Mouse (Mus musculus) kidney, embryonic 14.5 days (tissue): ENCODE results near the gene Sulf2. TPM values are rescaled to one million over a fixed set of nuclear protein-coding genes. Genes with fewer than 3 reads are reported as not detected.

Source experiments
- ATAC-seq: fragments of 200-750 bp; cut with Nextera tagmentation; 2 replicates; pipeline ENCODE4 v1.8.0; 2017; ENCODE audit warnings: moderate number of reproducible peaks, mild to moderate bottlenecking, moderate TSS enrichment, moderate library complexity; ENCODE audit not compliant: low FRiP score, low TSS enrichment
- H3K27ac ChIP-seq: fragments of 300-500 bp; sonication (generic); 2 replicates; pipeline ENCODE4 v1.5.1; 2014; ENCODE audit warnings: low read depth, mild to moderate bottlenecking, low read length, moderate library complexity, mixed read lengths
- H3K27me3 ChIP-seq: fragments of 300-500 bp; sonication (generic); 2 replicates; pipeline ENCODE4 v1.6.1; 2014; ENCODE audit warnings: mild to moderate bottlenecking, low read length; ENCODE audit not compliant: control insufficient read depth, insufficient read depth
- H3K36me3 ChIP-seq: fragments of 300-500 bp; sonication (generic); 2 replicates; pipeline ENCODE4 v1.6.1; 2014; ENCODE audit warnings: low read length, mixed read lengths; ENCODE audit not compliant: control insufficient read depth, insufficient read depth
- H3K4me1 ChIP-seq: fragments of 300-500 bp; sonication (generic); 2 replicates; pipeline ENCODE4 v1.6.1; 2014; ENCODE audit warnings: low read length, mixed read lengths; ENCODE audit not compliant: control insufficient read depth, insufficient read depth
- H3K4me2 ChIP-seq: fragments of 300-500 bp; sonication (generic); replicated peaks from 2 replicates; pipeline ENCODE4 v1.6.1; 2014; ENCODE audit warnings: low read depth, mild to moderate bottlenecking, low read length
- H3K4me3 ChIP-seq: fragments of 300-500 bp; sonication (generic); 2 replicates; pipeline ENCODE4 v1.5.1; 2014; ENCODE audit warnings: mild to moderate bottlenecking, low read length
- H3K9ac ChIP-seq: fragments of 300-500 bp; sonication (generic); 2 replicates; pipeline ENCODE4 v1.6.1; 2014; ENCODE audit warnings: low read depth, mild to moderate bottlenecking, low read length, moderate library complexity
- H3K9me3 ChIP-seq: fragments of 300-500 bp; sonication (generic); 2 replicates; pipeline ENCODE4 v1.6.1; 2016; ENCODE audit warnings: low read length; ENCODE audit not compliant: control insufficient read depth
- WGBS: fragments of 180-500 bp; shearing (Covaris S2); extraction: QIAGEN DNeasy Blood & Tissue Kit; methylation state at CpG from one replicate; pipeline ENCODE4 v1.1.7; 2014; 5-methylcytosine and 5-hydroxymethylcytosine counted together
- polyA plus RNA-seq: library from polyadenylated mRNA; unstranded; fragments of >200 nt; fragmentation: Nextera tagmentation; extraction: Ambion mirVana; gene quantifications from 2 replicates; pipeline ENCODE4 v1.2.1, GENCODE M21; 2014

The Sulf2 gene
- polyA plus RNA-seq, 1 experiment from 2014 or later = 80.4 TPM

GRCm38 (mm10) chr2:166079231-166079630 is 76.2 kb downstream of the Sulf2 start:
- Histone ChIP-seq H3K27ac (no peak overlapping the region), H3K4me3 (no peak overlapping the region), H3K27me3 (no peaks in the 10 kb centered on the region), H3K9me3 (no peaks in the 10 kb centered on the region), H3K4me2 (no peak overlapping the region), H3K9ac (no peak overlapping the region), H3K4me1 (peaks cover 3% of the 10 kb centered on the region; the same call in 1 of the 2 replicates), H3K36me3 (peaks cover 12% of the 10 kb centered on the region; the same call in 1 of the 2 replicates)
- no peak for ATAC-seq
- 96% methylated on average over 14 of the region's 14 CpGs for WGBS

GRCm38 (mm10) chr2:166077371-166077770 is 78.1 kb downstream of the Sulf2 start:
- H3K4me1 ChIP-seq = peaks cover 9% of the 10 kb centered on the region; the same call in 1 of the 2 replicates
- 93% methylated on average over 9 of the region's 9 CpGs for WGBS
- no peak overlapping the region for H3K9ac ChIP-seq
- H3K27me3 ChIP-seq = no peaks in the 10 kb centered on the region
- H3K4me3 ChIP-seq = no peak overlapping the region
- peaks cover 19% of the 10 kb centered on the region; the same call in 1 of the 2 replicates for H3K36me3 ChIP-seq
- no peak for ATAC-seq
- H3K27ac ChIP-seq = no peak overlapping the region
- no peaks in the 10 kb centered on the region for H3K9me3 ChIP-seq
- H3K4me2 ChIP-seq = no peak overlapping the region

- H3K4me1 ChIP-seq = peaks cover 6% of the 10 kb centered on the region; the same call in 1 of the 2 replicates
- no peak overlapping the region for H3K4me3 ChIP-seq
- 64% methylated on average over 6 of the region's 6 CpGs for WGBS
- no peak for ATAC-seq
- H3K27me3 ChIP-seq = no peaks in the 10 kb centered on the region
- peaks cover 33% of the 10 kb centered on the region for H3K36me3 ChIP-seq
- H3K4me2 ChIP-seq = no peak overlapping the region
- no peak overlapping the region for H3K9ac ChIP-seq
- no peaks in the 10 kb centered on the region for H3K9me3 ChIP-seq
- no peak overlapping the region for H3K27ac ChIP-seq
Observed at GRCm38 (mm10) chr2:166074322-166074721, 81.1 kb downstream of the Sulf2 start.

GRCm38 (mm10) chr2:166073082-166073481 is 82.4 kb downstream of the Sulf2 start:
- no peaks in the 10 kb centered on the region for H3K9me3 ChIP-seq
- no peaks in the 10 kb centered on the region for H3K27me3 ChIP-seq
- peaks cover 46% of the 10 kb centered on the region for H3K36me3 ChIP-seq
- H3K4me2 ChIP-seq = no peak overlapping the region
- no peak overlapping the region for H3K9ac ChIP-seq
- no peak overlapping the region for H3K27ac ChIP-seq
- 56% methylated on average over 10 of the region's 10 CpGs for WGBS
- ATAC-seq = no peak
- H3K4me3 ChIP-seq = no peak overlapping the region
- peaks cover 6% of the 10 kb centered on the region; the same call in 1 of the 2 replicates for H3K4me1 ChIP-seq

GRCm38 (mm10) chr2:166071889-166072288 is 83.6 kb downstream of the Sulf2 start:
- no peak overlapping the region for H3K9ac ChIP-seq
- no peak overlapping the region for H3K27ac ChIP-seq
- 77% methylated on average over 9 of the region's 9 CpGs for WGBS
- ATAC-seq = no peak
- H3K36me3 ChIP-seq = peaks cover 54% of the 10 kb centered on the region
- no peak overlapping the region for H3K4me2 ChIP-seq
- no peak overlapping the region for H3K4me3 ChIP-seq
- H3K9me3 ChIP-seq = no peaks in the 10 kb centered on the region
- peaks cover 6% of the 10 kb centered on the region; the same call in 1 of the 2 replicates for H3K4me1 ChIP-seq
- no peaks in the 10 kb centered on the region for H3K27me3 ChIP-seq

- Histone ChIP-seq H3K36me3 (peaks cover 57% of the 10 kb centered on the region), H3K4me3 (no peak overlapping the region), H3K9me3 (no peaks in the 10 kb centered on the region), H3K4me1 (peaks cover 6% of the 10 kb centered on the region; the same call in 1 of the 2 replicates), H3K4me2 (no peak overlapping the region), H3K27me3 (no peaks in the 10 kb centered on the region), H3K27ac (no peak overlapping the region), H3K9ac (no peak overlapping the region)
- WGBS = 85% methylated on average over 5 of the region's 5 CpGs
- ATAC-seq = no peak
Observed at GRCm38 (mm10) chr2:166071481-166071880, 84.0 kb downstream of the Sulf2 start.

GRCm38 (mm10) chr2:166069738-166070137 is 85.7 kb downstream of the Sulf2 start:
- Histone ChIP-seq H3K4me2 (no peak overlapping the region), H3K36me3 (peaks cover 69% of the 10 kb centered on the region), H3K27me3 (no peaks in the 10 kb centered on the region), H3K9me3 (no peaks in the 10 kb centered on the region), H3K4me3 (no peak overlapping the region), H3K4me1 (peaks cover 6% of the 10 kb centered on the region; the same call in 1 of the 2 replicates), H3K27ac (no peak overlapping the region), H3K9ac (no peak overlapping the region)
- 89% methylated on average over 7 of the region's 7 CpGs for WGBS
- no peak for ATAC-seq

- Histone ChIP-seq H3K4me3 (no peak overlapping the region), H3K9ac (no peak overlapping the region), H3K27ac (no peak overlapping the region), H3K27me3 (no peaks in the 10 kb centered on the region), H3K9me3 (no peaks in the 10 kb centered on the region), H3K36me3 (peaks cover 68% of the 10 kb centered on the region), H3K4me2 (no peak overlapping the region), H3K4me1 (peaks cover 6% of the 10 kb centered on the region; the same call in 1 of the 2 replicates)
- 79% methylated on average over 5 of the region's 5 CpGs for WGBS
- ATAC-seq = no peak
Observed at GRCm38 (mm10) chr2:166069164-166069563, 86.3 kb downstream of the Sulf2 start.

GRCm38 (mm10) chr2:166068261-166068660 is 87.2 kb downstream of the Sulf2 start:
- H3K9ac ChIP-seq = no peak overlapping the region
- H3K4me3 ChIP-seq = no peak overlapping the region
- H3K4me2 ChIP-seq = no peak overlapping the region
- peaks cover 2% of the 10 kb centered on the region; the same call in 1 of the 2 replicates for H3K4me1 ChIP-seq
- 90% methylated on average over 9 of the region's 9 CpGs for WGBS
- no peaks in the 10 kb centered on the region for H3K9me3 ChIP-seq
- no peaks in the 10 kb centered on the region for H3K27me3 ChIP-seq
- no peak for ATAC-seq
- no peak overlapping the region for H3K27ac ChIP-seq
- H3K36me3 ChIP-seq = peaks cover 72% of the 10 kb centered on the region
